Mouse (Mus musculus): ENCODE results near the gene Taf6l. TPM values are rescaled to one million over a fixed set of nuclear protein-coding genes. Genes with fewer than 3 reads are reported as not detected.

Taf6l gene
- polyA plus RNA-seq, 1 experiment from 2014 or later, result 47.6 TPM

GRCm38 (mm10) chr19:8815812-8816211 lies 29.6 kb upstream of the Taf6l start:
- H3K27ac ChIP-seq (replicated peaks), result no peak overlapping the region
- H3K4me1 ChIP-seq, result peaks cover 22% of the 10 kb centered on the region
- H3K4me3 ChIP-seq, result no peak overlapping the region
- no peaks in the 10 kb centered on the region for H3K9me3 ChIP-seq (replicated peaks)
- H3K27me3 ChIP-seq (ENCODE audit: low read depth, poor library complexity, severe bottlenecking), result no peaks in the 10 kb centered on the region
- WGBS, result 87% methylated on average over 11 of the region's 11 CpGs
- peaks cover 66% of the 10 kb centered on the region for H3K36me3 ChIP-seq
- DNase-seq (ENCODE audit: low spot score), result no peak

DNA sequence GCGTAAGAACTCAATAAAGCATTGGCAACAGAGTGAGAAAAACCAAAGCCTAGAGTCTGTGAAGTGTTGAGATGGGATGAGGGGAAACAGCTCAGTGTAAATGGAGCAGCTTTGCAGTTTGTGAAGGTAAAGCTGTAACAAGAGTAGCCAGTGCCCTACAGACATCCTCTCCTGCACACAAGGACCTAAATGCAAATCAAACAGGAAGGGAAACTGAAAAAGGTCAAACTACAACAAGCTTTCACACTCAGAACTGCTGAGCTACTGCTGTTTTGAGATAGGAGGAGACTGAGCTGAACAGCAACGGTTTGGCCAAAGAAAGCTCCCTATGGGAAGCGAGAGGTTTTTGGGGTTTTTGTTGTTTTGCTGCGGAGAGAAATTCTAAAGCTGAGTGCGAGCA lies 20.6 kb upstream of the Taf6l start:
- DNase-seq (ENCODE audit: low spot score), result no peak
- Histone ChIP-seq H3K27ac (replicated peaks) (no peak overlapping the region), H3K9me3 (replicated peaks) (no peaks in the 10 kb centered on the region), H3K4me3 (no peak overlapping the region), H3K4me1 (peaks cover 18% of the 10 kb centered on the region), H3K36me3 (peaks cover 85% of the 10 kb centered on the region), H3K27me3 (ENCODE audit: low read depth, poor library complexity, severe bottlenecking) (no peaks in the 10 kb centered on the region)
- WGBS, result 93% methylated on average over 5 of the region's 5 CpGs

DNA sequence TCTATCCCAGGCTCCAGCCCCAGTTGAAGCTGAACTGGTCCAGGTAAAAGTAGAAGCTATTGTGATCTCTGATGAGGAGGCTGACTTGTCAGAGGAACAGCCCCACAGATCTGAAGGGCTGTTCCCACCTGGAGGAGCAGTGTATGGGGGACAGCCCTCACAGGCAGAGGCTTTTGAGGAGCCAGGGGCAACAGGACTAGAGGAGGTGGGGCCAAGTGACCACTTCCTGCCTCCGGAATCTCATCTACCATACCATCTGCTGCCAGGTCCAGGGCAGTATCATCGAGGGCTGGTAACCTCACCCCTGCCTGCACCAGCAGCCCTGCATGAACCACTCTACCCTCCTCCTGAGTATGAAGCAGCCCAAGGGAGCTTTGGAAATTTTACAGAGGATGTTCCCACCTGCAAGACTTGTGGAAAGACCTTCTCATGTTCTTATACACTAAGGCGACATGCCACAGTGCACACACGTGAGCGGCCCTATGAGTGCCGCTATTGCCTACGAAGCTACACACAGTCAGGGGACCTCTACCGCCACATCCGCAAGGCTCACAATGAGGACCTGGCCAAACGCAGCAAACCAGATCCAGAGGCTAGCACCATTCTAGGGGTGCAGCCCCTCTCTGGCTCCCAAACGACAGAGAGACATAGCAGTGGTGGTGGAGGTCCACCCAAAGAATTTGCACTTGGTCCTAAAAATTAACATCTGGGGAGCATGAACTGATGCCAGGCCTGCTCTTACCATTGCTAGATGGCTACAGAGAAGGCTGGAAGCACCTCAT lies 17.9 kb upstream of the Taf6l start:
- DNase-seq (ENCODE audit: low spot score), result no peak
- H3K4me1 ChIP-seq, result peaks cover 22% of the 10 kb centered on the region
- H3K9me3 ChIP-seq (replicated peaks), result no peaks in the 10 kb centered on the region
- H3K4me3 ChIP-seq, result peak overlapping the region; percentile 5; the same call in 1 of the 2 replicates
- H3K36me3 ChIP-seq, result peaks cover 58% of the 10 kb centered on the region
- WGBS, result 89% methylated on average over 11 of the region's 11 CpGs
- no peaks in the 10 kb centered on the region for H3K27me3 ChIP-seq (ENCODE audit: low read depth, poor library complexity, severe bottlenecking)
- H3K27ac ChIP-seq (replicated peaks), result no peak overlapping the region

DNA sequence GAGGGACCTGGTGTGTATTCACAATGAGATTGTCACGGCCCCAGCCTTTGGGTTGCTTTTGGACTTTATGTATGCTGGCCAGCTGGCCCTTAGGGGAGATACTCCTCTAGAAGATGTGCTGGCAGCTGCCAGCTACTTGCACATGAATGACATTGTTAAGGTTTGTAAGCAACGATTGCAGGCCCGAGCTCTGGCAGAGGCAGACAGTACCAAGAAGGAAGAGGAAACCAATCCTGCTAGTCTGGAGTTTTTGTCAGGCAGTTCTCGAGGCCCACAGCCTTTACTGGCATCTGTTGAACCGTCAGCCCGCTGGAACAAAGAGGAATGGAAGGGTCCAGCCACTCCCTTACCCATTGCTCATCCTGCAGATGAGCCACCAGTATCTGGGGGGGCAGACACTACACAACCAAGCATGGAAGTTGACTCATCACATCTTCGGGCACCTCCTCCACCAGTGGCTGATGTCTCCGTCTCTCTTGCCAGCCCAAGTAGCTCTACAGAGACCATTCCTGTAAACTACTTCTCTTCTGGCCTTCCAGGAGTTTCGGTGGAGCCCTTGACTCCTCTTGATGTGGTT lies 17.1 kb upstream of the Taf6l start:
- DNase-seq (ENCODE audit: low spot score), result no peak
- Histone ChIP-seq H3K27me3 (ENCODE audit: low read depth, poor library complexity, severe bottlenecking) (no peaks in the 10 kb centered on the region), H3K36me3 (peaks cover 51% of the 10 kb centered on the region), H3K9me3 (replicated peaks) (no peaks in the 10 kb centered on the region), H3K27ac (replicated peaks) (peak overlapping the region; percentile 91), H3K4me1 (peaks cover 22% of the 10 kb centered on the region), H3K4me3 (peak overlapping the region; percentile 71)
- 92% methylated on average over 9 of the region's 9 CpGs for WGBS

GRCm38 (mm10) chr19:8802130-8802821 lies 16.1 kb upstream of the Taf6l start, which contains the start of gene Zbtb3:
TSS of gene Zbtb3 (plus strand) at chr19:8802555.
- H3K27ac ChIP-seq (replicated peaks), result peak within 1 kb of the TSS; percentile 91
- no peaks in the 10 kb centered on the region for H3K27me3 ChIP-seq (ENCODE audit: low read depth, poor library complexity, severe bottlenecking)
- DNase-seq (ENCODE audit: low spot score), result peak; percentile 96
- H3K4me3 ChIP-seq, result peak within 1 kb of the TSS; percentile 71
- peaks cover 40% of the 10 kb centered on the region for H3K36me3 ChIP-seq
- no peaks in the 10 kb centered on the region for H3K9me3 ChIP-seq (replicated peaks)
- H3K4me1 ChIP-seq, result peaks cover 29% of the 10 kb centered on the region
- under 1% methylated on average over 30 of the region's 30 CpGs for WGBS

GRCm38 (mm10) chr19:8798947-8799315 lies 12.7 kb upstream of the Taf6l start:
- Histone ChIP-seq H3K27ac (replicated peaks) (peak overlapping the region; percentile 85; the same call in 1 of the 2 replicates), H3K4me3 (peak overlapping the region; percentile 84), H3K9me3 (replicated peaks) (no peaks in the 10 kb centered on the region), H3K4me1 (peaks cover 28% of the 10 kb centered on the region), H3K36me3 (peaks cover 32% of the 10 kb centered on the region), H3K27me3 (ENCODE audit: low read depth, poor library complexity, severe bottlenecking) (no peaks in the 10 kb centered on the region)
- DNase-seq (ENCODE audit: low spot score), result no peak

- WGBS, result 2% methylated on average over 25 of the region's 25 CpGs
- peak; percentile 89 for DNase-seq (ENCODE audit: low spot score)
- 0 out of 2 replicates have a peak, but pooled peaks cover 2% of the 10 kb centered on the region for H3K9me3 ChIP-seq (replicated peaks)
- peaks cover 32% of the 10 kb centered on the region for H3K36me3 ChIP-seq
- peaks cover 25% of the 10 kb centered on the region for H3K4me1 ChIP-seq
- H3K27ac ChIP-seq (replicated peaks), result peak within 1 kb of the TSS; percentile 85
- no peaks in the 10 kb centered on the region for H3K27me3 ChIP-seq (ENCODE audit: low read depth, poor library complexity, severe bottlenecking)
- peak within 1 kb of the TSS; percentile 84 for H3K4me3 ChIP-seq
Measured at GRCm38 (mm10) chr19:8798264-8798946, 12.2 kb upstream of the Taf6l start, which contains the start of gene Polr2g. TSS of gene Polr2g (minus strand) at chr19:8798577.

DNA sequence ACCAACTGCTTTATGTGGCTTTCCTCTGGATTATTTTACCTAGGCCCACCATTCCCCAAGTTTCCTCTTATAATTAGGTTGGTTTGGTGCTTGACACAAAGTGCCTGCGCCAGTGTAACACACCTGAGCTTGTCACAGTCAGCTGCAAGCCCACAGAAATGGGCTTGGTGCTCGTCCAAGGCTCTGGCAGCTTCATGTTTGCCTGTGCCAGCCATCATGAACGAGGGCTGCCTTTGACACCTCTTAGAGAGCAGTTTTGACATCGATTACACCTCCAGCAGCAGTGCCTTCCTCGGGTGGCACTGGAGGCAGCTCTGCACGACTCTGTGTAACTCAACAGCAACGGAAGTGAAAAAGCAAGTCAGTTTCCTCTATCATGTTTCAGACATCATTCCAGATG lies 4.0 kb upstream of the Taf6l start:
- WGBS, result 89% methylated on average over 7 of the region's 7 CpGs
- peaks cover 23% of the 10 kb centered on the region for H3K4me1 ChIP-seq
- DNase-seq (ENCODE audit: low spot score), result no peak
- no peak overlapping the region for H3K4me3 ChIP-seq
- H3K27me3 ChIP-seq (ENCODE audit: low read depth, poor library complexity, severe bottlenecking), result no peaks in the 10 kb centered on the region
- 0 out of 2 replicates have a peak, but pooled peaks cover 5% of the 10 kb centered on the region for H3K9me3 ChIP-seq (replicated peaks)
- no peak overlapping the region for H3K27ac ChIP-seq (replicated peaks)
- H3K36me3 ChIP-seq, result peaks cover 45% of the 10 kb centered on the region

- Histone ChIP-seq H3K27me3 (ENCODE audit: low read depth, poor library complexity, severe bottlenecking) (no peaks in the 10 kb centered on the region), H3K4me1 (peaks cover 27% of the 10 kb centered on the region), H3K36me3 (peaks cover 35% of the 10 kb centered on the region), H3K9me3 (replicated peaks) (0 out of 2 replicates have a peak, but pooled peaks cover 5% of the 10 kb centered on the region), H3K27ac (replicated peaks) (no peak overlapping the region), H3K4me3 (no peak overlapping the region)
- DNase-seq (ENCODE audit: low spot score), result no peak
- 81% methylated on average over 1 of the region's 1 CpGs for WGBS
Measured at GRCm38 (mm10) chr19:8789171-8789570, 3.0 kb upstream of the Taf6l start.

DNA sequence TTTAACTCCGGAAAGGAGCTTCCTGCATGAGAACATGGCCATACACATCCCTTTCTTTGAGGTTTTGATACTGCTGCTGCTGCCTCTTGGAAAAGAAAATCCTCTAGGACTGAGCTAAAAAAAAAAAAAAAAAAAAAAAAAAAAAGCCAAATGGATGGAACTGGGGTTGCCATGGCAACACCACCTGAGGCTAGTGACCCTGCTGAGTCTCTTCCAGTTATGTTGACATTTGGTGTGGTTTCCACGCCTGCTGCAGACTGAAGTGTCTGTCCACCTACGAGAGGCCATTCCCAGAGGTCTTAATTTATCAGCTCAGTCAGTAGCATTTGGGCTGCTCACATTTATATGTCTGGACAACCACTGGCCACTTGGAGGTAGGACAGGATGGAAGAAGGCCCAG lies 2.3 kb upstream of the Taf6l start:
- DNase-seq (ENCODE audit: low spot score), result no peak
- Histone ChIP-seq H3K27me3 (ENCODE audit: low read depth, poor library complexity, severe bottlenecking) (no peaks in the 10 kb centered on the region), H3K4me1 (peaks cover 27% of the 10 kb centered on the region), H3K36me3 (peaks cover 35% of the 10 kb centered on the region), H3K9me3 (replicated peaks) (0 out of 2 replicates have a peak, but pooled peaks cover 5% of the 10 kb centered on the region), H3K4me3 (no peak overlapping the region), H3K27ac (replicated peaks) (no peak overlapping the region)
- WGBS, result 26% methylated on average over 3 of the region's 3 CpGs

- DNase-seq (ENCODE audit: low spot score), result no peak
- WGBS, result 7% methylated on average over 20 of the region's 20 CpGs
- H3K4me3 ChIP-seq, result peak overlapping the region; percentile 89
- no peaks in the 10 kb centered on the region for H3K9me3 ChIP-seq (replicated peaks)
- H3K36me3 ChIP-seq, result peaks cover 55% of the 10 kb centered on the region
- H3K27ac ChIP-seq (replicated peaks), result peak overlapping the region; percentile 98
- no peaks in the 10 kb centered on the region for H3K27me3 ChIP-seq (ENCODE audit: low read depth, poor library complexity, severe bottlenecking)
- peaks cover 49% of the 10 kb centered on the region for H3K4me1 ChIP-seq
Measured at GRCm38 (mm10) chr19:8774951-8775421, 11.2 kb downstream of the Taf6l start.

All from midbrain, embryonic 10.5 days (tissue).